Comparison of ENCODE assay signal across 14 mouse cellular contexts in the genomic region with DNA sequence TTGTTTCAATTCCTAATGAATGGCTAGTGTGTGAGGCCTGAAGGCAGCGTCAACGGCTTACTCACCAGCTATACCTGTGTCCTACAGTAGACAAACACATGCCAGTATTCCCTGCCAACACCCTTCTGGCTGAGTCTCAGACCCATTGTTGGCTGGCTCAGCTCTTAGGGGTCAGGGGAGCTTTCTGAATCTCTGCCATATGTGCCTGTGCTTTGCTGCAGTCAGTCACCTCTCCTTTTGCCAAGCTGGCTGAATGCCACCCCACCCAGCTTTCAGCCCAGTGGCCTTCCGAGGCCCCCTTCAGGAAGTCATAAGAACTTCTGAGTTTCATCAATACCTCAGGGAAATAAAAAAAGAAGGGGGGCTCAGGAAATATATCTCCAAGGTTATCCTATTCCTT.
DNase-seq lines count a peak whose midpoint lies in the region; ATAC-seq lines count a peak whose summit lies in the region.
"Had no signal": no experiment of that assay in that cellular context is flagged by ENCODE, and none has a peak within 500 bp of the region (broad histone marks: within the 10 kb centered on the region; RNA-seq: fewer than 3 reads in every experiment).

No protein-coding gene starts in this region.

- DNase-seq in forebrain, embryonic 14.5 days (ENCODE audit: low spot score), result peak; percentile 60
- DNase-seq in layer of hippocampus, postnatal 14 days (ENCODE audit: low spot score in 2 of 2), result peak; percentile 16 to 22
- no peak for DNase-seq in layer of hippocampus, adult 8-10 months (ENCODE audit: low spot score in 2 of 2)
- peak; percentile 72 for DNase-seq in adrenal gland, postnatal 10 days
- peak; percentile 93 for DNase-seq in cerebellum, adult 9-11 months
- no peak for DNase-seq in heart, adult 9 months (ENCODE audit: low spot score in 2 of 2)
- no peak for DNase-seq in kidney, adult 18-20 months
- DNase-seq: lung, adult 2 months had no signal

- no peak overlapping the region for H3K4me3 ChIP-seq in forebrain, embryonic 14.5 days (ENCODE audit: low read depth, low read length)
- H3K4me3 ChIP-seq in forebrain, embryonic 13.5 days, result no peak overlapping the region
- H3K4me3 ChIP-seq: heart, embryonic 15.5 days; midbrain, embryonic 12.5 days; stomach, embryonic 15.5 days had no signal

- H3K4me2 ChIP-seq in forebrain, embryonic 14.5 days (ENCODE audit: low read length), result no peak overlapping the region
- H3K4me2 ChIP-seq in forebrain, embryonic 13.5 days, result no peak overlapping the region
- H3K4me2 ChIP-seq: heart, embryonic 15.5 days; midbrain, embryonic 12.5 days; stomach, embryonic 15.5 days had no signal

- H3K9ac ChIP-seq in forebrain, embryonic 14.5 days (ENCODE audit: low read length), result no peak overlapping the region
- no peak overlapping the region for H3K9ac ChIP-seq in forebrain, embryonic 13.5 days
- H3K9ac ChIP-seq: heart, embryonic 15.5 days; midbrain, embryonic 12.5 days; stomach, embryonic 15.5 days had no signal

- ATAC-seq in forebrain, embryonic 14.5 days, result no peak
- no peak for ATAC-seq in forebrain, embryonic 13.5 days

- WGBS in forebrain, embryonic 14.5 days, result 71% methylated on average over 3 of the region's 3 CpGs
- WGBS in forebrain, embryonic 13.5 days, result 84% methylated on average over 3 of the region's 3 CpGs

- H3K4me1 ChIP-seq in forebrain, embryonic 14.5 days (ENCODE audit: control insufficient read depth, insufficient read depth, low read length), result no peaks in the 10 kb centered on the region
- H3K4me1 ChIP-seq in forebrain, embryonic 13.5 days, result no peaks in the 10 kb centered on the region
- H3K4me1 ChIP-seq: heart, embryonic 15.5 days; midbrain, embryonic 12.5 days; stomach, embryonic 15.5 days had no signal

- H3K36me3 ChIP-seq in forebrain, embryonic 14.5 days (ENCODE audit: control insufficient read depth, insufficient read depth, low read length), result no peaks in the 10 kb centered on the region
- no peaks in the 10 kb centered on the region for H3K36me3 ChIP-seq in forebrain, embryonic 13.5 days (ENCODE audit: poor library complexity, severe bottlenecking)
- H3K36me3 ChIP-seq: G1E; heart, embryonic 15.5 days; midbrain, embryonic 12.5 days; stomach, embryonic 15.5 days had no signal

- no peak overlapping the region for H3K27ac ChIP-seq in forebrain, embryonic 14.5 days (ENCODE audit: low read depth, low read length)
- H3K27ac ChIP-seq in forebrain, embryonic 13.5 days, result no peak overlapping the region
- H3K27ac ChIP-seq: heart, embryonic 15.5 days; kidney, postnatal 0 days; midbrain, embryonic 12.5 days; stomach, embryonic 15.5 days had no signal

- H3K9me3 ChIP-seq in forebrain, embryonic 14.5 days (replicated peaks; ENCODE audit: control insufficient read depth, low read length), result no peaks in the 10 kb centered on the region
- no peaks in the 10 kb centered on the region for H3K9me3 ChIP-seq in forebrain, embryonic 13.5 days (replicated peaks)
- H3K9me3 ChIP-seq: heart, embryonic 15.5 days; midbrain, embryonic 12.5 days; stomach, embryonic 15.5 days had no signal

- no peaks in the 10 kb centered on the region for H3K27me3 ChIP-seq in forebrain, embryonic 14.5 days (replicated peaks; ENCODE audit: control insufficient read depth, insufficient read depth, low read length)
- H3K27me3 ChIP-seq in forebrain, embryonic 13.5 days, result no peaks in the 10 kb centered on the region
- H3K27me3 ChIP-seq: heart, embryonic 15.5 days; midbrain, embryonic 12.5 days; stomach, embryonic 15.5 days had no signal

Comparison
In these comparisons a context has a peak if more than half of its experiments do, and no peak if none do; other contexts are left out.
1. DNase-seq: peak in forebrain, embryonic 14.5 days (single experiment), layer of hippocampus, postnatal 14 days (2 of 2), adrenal gland, postnatal 10 days (single experiment) and cerebellum, adult 9-11 months (single experiment); none in layer of hippocampus, adult 8-10 months (0 of 2), heart, adult 9 months (0 of 2) and kidney, adult 18-20 months (single experiment).